Mouse (Mus musculus): ENCODE data around the gene Cenpe.

DNA sequence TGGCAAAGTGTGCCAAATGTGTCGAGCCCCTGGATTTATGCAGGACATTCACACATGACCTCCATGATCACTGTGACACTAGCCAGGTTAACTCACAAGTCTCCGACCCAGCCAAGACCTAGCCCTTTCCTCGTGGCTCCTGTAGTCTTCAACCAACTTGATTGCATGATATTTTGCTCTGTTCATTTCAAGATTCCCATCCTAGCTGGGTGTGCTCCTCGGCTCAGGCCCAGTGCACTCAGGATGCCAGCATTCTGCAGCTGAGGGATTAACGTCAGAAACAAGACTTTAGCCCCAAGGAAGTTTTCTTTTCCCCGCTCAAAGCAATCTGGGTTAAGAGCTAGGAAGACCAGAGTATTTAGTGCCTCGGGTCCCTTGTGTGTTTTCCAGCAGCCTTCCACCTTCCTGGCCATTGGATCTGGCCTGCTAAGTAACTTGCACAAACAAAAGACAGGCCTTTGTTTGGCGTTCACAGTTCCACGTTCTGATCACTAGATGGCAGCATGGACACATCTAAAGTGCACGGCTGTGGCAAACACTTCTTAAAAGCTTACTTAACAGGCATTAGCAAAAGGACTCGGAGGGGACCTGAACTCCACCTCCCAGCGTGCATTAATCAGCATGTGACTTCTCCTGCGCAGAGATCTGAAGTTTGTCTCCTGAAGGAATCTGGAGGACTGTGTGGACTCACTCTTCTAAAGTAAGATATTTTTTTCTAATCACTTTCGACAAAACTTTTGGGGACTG, 68.5 kb downstream of the Cenpe start, which contains the start of gene Bdh2:
- TF ChIP-seq POLR2A (IDR thresholded peaks at IDR 0.05; ENCODE audit: borderline replicate concordance, control insufficient read depth, low read depth, low read length): no peak
- peak; percentile 56 for TF ChIP-seq CTCF (IDR thresholded peaks at IDR 0.05; ENCODE audit: control insufficient read depth, insufficient read depth, low read length)
